Mouse (Mus musculus) midbrain, embryonic 15.5 days (tissue): ENCODE measurements around the gene Slc35e2. TPM values are rescaled to one million over a fixed set of nuclear protein-coding genes. Genes with fewer than 3 reads are reported as not detected.
A peak's percentile ranks its signal among the peaks of the same experiment; 100 is the strongest.
"Not testable (repeated sequence)": the region's sequence is repeated elsewhere in the genome, so short reads cannot be mapped to it uniquely, and the experiment has no call there.

Experiments
- ATAC-seq: fragments of 200-750 bp; cut with Nextera tagmentation; replicated peaks from 2 replicates; pipeline ENCODE4 v1.8.0; 2017; ENCODE audit warnings: moderate TSS enrichment
- H3K27ac ChIP-seq: fragments of 300-500 bp; sonication (generic); 2 replicates; pipeline ENCODE4 v1.5.1; 2015; ENCODE audit warnings: mild to moderate bottlenecking, inconsistent platforms
- H3K27me3 ChIP-seq: fragments of 300-500 bp; sonication (generic); replicated peaks from 2 replicates; pipeline ENCODE4 v1.6.1; 2015; ENCODE audit warnings: inconsistent platforms
- H3K36me3 ChIP-seq: fragments of 300-500 bp; sonication (generic); replicated peaks from 2 replicates; pipeline ENCODE4 v1.6.1; 2015; ENCODE audit warnings: inconsistent platforms
- H3K4me1 ChIP-seq: fragments of 300-500 bp; sonication (generic); 2 replicates; pipeline ENCODE4 v1.6.1; 2015; ENCODE audit warnings: inconsistent platforms
- H3K4me2 ChIP-seq: fragments of 300-500 bp; sonication (generic); 2 replicates; pipeline ENCODE4 v1.6.1; 2015; ENCODE audit warnings: inconsistent platforms, mild to moderate bottlenecking, moderate library complexity
- H3K4me3 ChIP-seq: fragments of 300-500 bp; sonication (generic); 2 replicates; pipeline ENCODE4 v1.5.1; 2015; ENCODE audit warnings: mild to moderate bottlenecking, inconsistent platforms
- H3K9ac ChIP-seq: fragments of 300-500 bp; sonication (generic); 2 replicates; pipeline ENCODE4 v1.6.1; 2015; ENCODE audit warnings: mild to moderate bottlenecking, inconsistent platforms
- H3K9me3 ChIP-seq: fragments of 300-500 bp; sonication (generic); 2 replicates; pipeline ENCODE4 v1.6.1; 2016; ENCODE audit warnings: inconsistent platforms
- WGBS: fragments of 180-500 bp; shearing (Covaris S2); methylation state at CpG from one replicate; pipeline ENCODE4 v1.1.7; 2015; ENCODE audit warnings: mixed read lengths; 5-methylcytosine and 5-hydroxymethylcytosine counted together
- polyA plus RNA-seq: library from polyadenylated mRNA; unstranded; fragments of >200 nt; fragmentation: Nextera tagmentation; extraction: Ambion mirVana; gene quantifications from 2 replicates; pipeline ENCODE4 v1.2.1, GENCODE M21; 2015

Slc35e2 gene
- polyA plus RNA-seq, 1 experiment from 2014 or later: 17.5 TPM

DNA sequence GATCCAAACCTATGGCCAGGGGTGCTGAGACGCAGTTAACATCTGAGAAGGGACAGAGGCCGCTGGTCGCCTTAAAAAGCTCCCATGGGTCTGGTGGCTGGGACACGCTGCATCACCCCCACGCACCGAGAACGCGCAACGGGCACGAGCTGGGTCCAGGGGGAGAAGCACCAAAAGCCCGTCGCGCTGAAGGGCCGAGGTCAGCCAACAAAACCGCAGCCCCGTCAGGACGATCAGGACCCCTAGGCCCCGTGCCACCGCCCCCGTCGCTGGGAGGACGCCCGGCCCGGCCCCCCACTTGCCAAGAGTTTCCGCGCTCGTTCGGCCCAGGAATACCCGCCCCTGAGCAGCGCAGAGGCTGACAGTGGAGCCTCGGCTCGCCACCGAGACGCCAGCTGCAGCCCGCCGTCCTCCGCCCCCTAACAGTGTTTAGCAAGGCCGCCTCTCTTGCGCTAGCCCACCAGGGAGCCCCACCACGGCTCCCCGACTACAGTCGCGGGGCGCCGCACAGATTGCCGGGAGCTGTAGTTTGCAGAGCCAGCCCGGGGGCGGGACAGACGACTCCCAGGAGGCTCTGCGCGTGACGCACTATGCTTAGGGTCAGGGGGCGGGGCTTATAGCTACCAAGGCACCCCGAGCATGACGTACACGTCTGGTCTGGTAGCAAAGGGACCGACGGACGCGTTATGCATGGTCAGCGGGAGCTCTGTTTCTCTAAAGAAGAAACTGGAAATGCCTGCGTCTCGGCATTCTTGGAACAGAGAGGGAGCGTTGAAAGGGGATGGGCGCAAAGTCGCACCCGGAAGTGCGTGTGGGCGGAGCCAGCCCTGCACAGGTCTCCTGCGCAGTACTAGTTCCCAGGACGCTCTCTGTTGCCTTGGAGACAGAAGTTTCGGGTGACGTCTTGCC lies 67.7 kb downstream of the Slc35e2 start, which contains the start of gene Mib2:
Gene Mib2, minus strand, starts transcription at position 510 of the 909 bp plus-strand sequence.
- H3K4me3 ChIP-seq: peak within 1 kb of the TSS; percentile 98
- peaks cover 21% of the 10 kb centered on the region for H3K4me1 ChIP-seq
- H3K4me2 ChIP-seq: peak within 1 kb of the TSS; percentile 94
- under 1% methylated on average over 73 of the region's 73 CpGs for WGBS
- H3K27ac ChIP-seq: peak within 1 kb of the TSS; percentile 87
- H3K27me3 ChIP-seq: no peaks in the 10 kb centered on the region
- H3K36me3 ChIP-seq: 0 out of 2 replicates have a peak, but pooled peaks cover 3% of the 10 kb centered on the region
- peak within 1 kb of the TSS; percentile 95 for H3K9ac ChIP-seq
- H3K9me3 ChIP-seq: no peaks in the 10 kb centered on the region
- peak; percentile 99 for ATAC-seq

DNA sequence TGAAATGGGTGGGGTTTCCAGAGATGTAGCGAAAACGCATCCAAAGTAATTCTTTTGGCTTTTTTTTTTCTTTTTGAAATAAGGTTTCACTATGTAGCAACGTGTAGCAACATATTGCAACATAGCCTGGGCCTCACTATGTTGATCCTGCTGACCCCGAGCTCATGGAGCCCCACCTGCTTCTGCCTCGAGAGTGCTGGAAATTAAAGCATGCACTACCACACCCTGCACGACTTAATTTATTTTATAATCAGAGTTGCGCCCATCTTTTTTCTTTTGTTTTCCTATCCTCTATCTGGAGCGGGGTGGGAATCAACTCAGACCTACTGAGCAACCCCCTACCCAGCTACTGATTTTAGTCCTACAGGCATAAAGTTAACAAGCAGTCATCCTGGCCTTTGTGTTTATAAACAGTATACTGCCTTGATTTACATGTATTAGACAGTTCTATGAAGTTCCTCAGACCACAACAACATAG lies 68.4 kb downstream of the Slc35e2 start:
- H3K27me3 ChIP-seq: no peaks in the 10 kb centered on the region
- H3K9ac ChIP-seq: peak overlapping the region; percentile 95; the same call in 1 of the 2 replicates
- H3K36me3 ChIP-seq: 0 out of 2 replicates have a peak, but pooled peaks cover 3% of the 10 kb centered on the region
- WGBS: 1% methylated on average over 8 of the region's 8 CpGs
- H3K9me3 ChIP-seq: no peaks in the 10 kb centered on the region
- H3K27ac ChIP-seq: peak overlapping the region; percentile 87; the same call in 1 of the 2 replicates
- H3K4me3 ChIP-seq: peak overlapping the region; percentile 98
- H3K4me1 ChIP-seq: peaks cover 21% of the 10 kb centered on the region
- peak overlapping the region; percentile 94 for H3K4me2 ChIP-seq
- peak; percentile 38 for ATAC-seq

DNA sequence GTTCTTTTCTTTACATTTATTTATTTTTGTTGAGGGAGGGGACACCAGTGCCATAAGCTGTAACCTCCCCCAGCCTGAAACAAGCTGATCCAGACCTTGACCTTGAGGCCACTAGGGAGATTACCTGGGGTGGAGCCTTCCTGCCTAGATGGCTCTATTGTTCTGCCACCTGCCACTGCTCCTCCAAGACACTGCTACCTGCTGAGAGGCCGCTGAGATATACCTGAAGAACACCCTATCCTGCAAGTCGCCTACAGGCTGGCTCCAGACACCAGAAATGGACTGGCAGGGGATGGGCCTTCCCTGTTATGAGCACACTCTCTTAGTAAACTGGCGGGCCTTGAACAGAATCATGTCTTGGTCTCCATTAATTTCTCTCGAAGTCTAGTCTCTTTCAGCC lies 69.0 kb downstream of the Slc35e2 start:
- H3K4me3 ChIP-seq, H3K27me3 ChIP-seq, H3K9ac ChIP-seq, ATAC-seq, H3K4me2 ChIP-seq, H3K36me3 ChIP-seq, H3K9me3 ChIP-seq, H3K27ac ChIP-seq: not testable (repeated sequence)
- peaks cover 21% of the 10 kb centered on the region for H3K4me1 ChIP-seq
- 61% methylated on average over 4 of the region's 4 CpGs for WGBS

DNA sequence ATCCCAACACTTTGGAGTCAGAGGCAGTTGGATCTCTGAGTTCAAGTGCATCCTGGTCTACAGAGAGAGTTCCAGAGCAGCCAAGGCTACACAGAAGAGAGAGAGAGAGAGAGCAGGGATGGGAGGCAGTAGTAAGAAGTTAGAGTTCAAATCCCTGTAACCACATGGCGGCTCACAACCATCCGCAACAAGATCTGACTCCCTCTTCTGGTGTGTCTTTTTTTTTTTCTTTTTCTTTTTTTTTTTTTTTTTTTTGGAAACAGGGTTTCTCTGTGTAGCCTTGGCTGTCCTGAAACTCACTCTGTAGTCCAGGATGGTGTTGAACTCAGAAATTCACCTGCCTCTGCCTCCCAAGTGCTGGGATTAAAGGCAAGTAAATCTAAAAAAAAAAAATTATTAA lies 70.9 kb downstream of the Slc35e2 start:
- Histone ChIP-seq H3K27ac (no peak overlapping the region), H3K27me3 (no peaks in the 10 kb centered on the region), H3K4me2 (no peak overlapping the region), H3K36me3 (no peaks in the 10 kb centered on the region), H3K4me3 (no peak overlapping the region), H3K9me3 (no peaks in the 10 kb centered on the region), H3K9ac (no peak overlapping the region), H3K4me1 (peaks cover 15% of the 10 kb centered on the region)
- WGBS: 59% methylated on average over 2 of the region's 2 CpGs
- no peak for ATAC-seq

Other genes starting within 250 kb of the Slc35e2 start
- gene Prkcz, start 240.1 kb upstream of the Slc35e2 start, polyA plus RNA-seq: 86.9 and 95.6 TPM in 2 replicates
- 0.19 and 0.20 TPM in 2 replicates for gene Gabrd, start 203.3 kb upstream of the Slc35e2 start, polyA plus RNA-seq
- gene Cfap74, start 192.2 kb upstream of the Slc35e2 start, polyA plus RNA-seq: 4.5 and 5.3 TPM in 2 replicates
- gene Tmem52, start 132.3 kb upstream of the Slc35e2 start, polyA plus RNA-seq: 0.44 TPM in 1 of 2 replicates, not detected in the other
- gene Gnb1, start 110.1 kb upstream of the Slc35e2 start, polyA plus RNA-seq: 1,179 and 1,183 TPM in 2 replicates
- 82.9 and 88.7 TPM in 2 replicates for gene Nadk, start 39.0 kb upstream of the Slc35e2 start, polyA plus RNA-seq
- 54.6 and 56.2 TPM in 2 replicates for gene Cdk11b, start 23.4 kb downstream of the Slc35e2 start, polyA plus RNA-seq
- gene Gm10563, start 44.0 kb downstream of the Slc35e2 start, polyA plus RNA-seq: not detected in 2 replicates
- 3.8 and 5.5 TPM in 2 replicates for gene Mmp23, start 52.0 kb downstream of the Slc35e2 start, polyA plus RNA-seq
- gene Mib2, start 67.8 kb downstream of the Slc35e2 start, polyA plus RNA-seq: 61.0 and 62.1 TPM in 2 replicates
- gene Fndc10, start 92.9 kb downstream of the Slc35e2 start, polyA plus RNA-seq: 15.7 and 17.1 TPM in 2 replicates
- gene Ssu72, start 103.4 kb downstream of the Slc35e2 start, polyA plus RNA-seq: 151 and 155 TPM in 2 replicates
- gene Tmem240, start 133.4 kb downstream of the Slc35e2 start, polyA plus RNA-seq: 24.8 and 24.9 TPM in 2 replicates
- gene Atad3a, start 159.7 kb downstream of the Slc35e2 start, polyA plus RNA-seq: 93.4 and 99.2 TPM in 2 replicates
- 31.5 and 33.5 TPM in 2 replicates for gene Vwa1, start 173.3 kb downstream of the Slc35e2 start, polyA plus RNA-seq
- 0.93 and 1.2 TPM in 2 replicates for gene Tmem88b, start 184.5 kb downstream of the Slc35e2 start, polyA plus RNA-seq
- not detected in 2 replicates for gene Ankrd65, start 189.0 kb downstream of the Slc35e2 start, polyA plus RNA-seq
- 242 and 244 TPM in 2 replicates for gene Mrpl20, start 201.5 kb downstream of the Slc35e2 start, polyA plus RNA-seq
- gene Ccnl2, start 211.1 kb downstream of the Slc35e2 start, polyA plus RNA-seq: 155 and 164 TPM in 2 replicates
- gene Aurkaip1, start 229.9 kb downstream of the Slc35e2 start, polyA plus RNA-seq: 128 and 129 TPM in 2 replicates
- 23.4 and 32.6 TPM in 2 replicates for gene Mxra8, start 238.3 kb downstream of the Slc35e2 start, polyA plus RNA-seq
- gene Dvl1, start 246.0 kb downstream of the Slc35e2 start, polyA plus RNA-seq: 30.9 and 37.0 TPM in 2 replicates